Mouse (Mus musculus): ENCODE data around the gene Larp6. TPM values are rescaled to one million over a fixed set of nuclear protein-coding genes. Genes with fewer than 3 reads are reported as not detected.

The Larp6 gene
- 1.6 and 1.8 TPM in 2 replicates for polyA plus RNA-seq (2015; fragmentation: Nextera tagmentation; extraction: Ambion mirVana)

DNA sequence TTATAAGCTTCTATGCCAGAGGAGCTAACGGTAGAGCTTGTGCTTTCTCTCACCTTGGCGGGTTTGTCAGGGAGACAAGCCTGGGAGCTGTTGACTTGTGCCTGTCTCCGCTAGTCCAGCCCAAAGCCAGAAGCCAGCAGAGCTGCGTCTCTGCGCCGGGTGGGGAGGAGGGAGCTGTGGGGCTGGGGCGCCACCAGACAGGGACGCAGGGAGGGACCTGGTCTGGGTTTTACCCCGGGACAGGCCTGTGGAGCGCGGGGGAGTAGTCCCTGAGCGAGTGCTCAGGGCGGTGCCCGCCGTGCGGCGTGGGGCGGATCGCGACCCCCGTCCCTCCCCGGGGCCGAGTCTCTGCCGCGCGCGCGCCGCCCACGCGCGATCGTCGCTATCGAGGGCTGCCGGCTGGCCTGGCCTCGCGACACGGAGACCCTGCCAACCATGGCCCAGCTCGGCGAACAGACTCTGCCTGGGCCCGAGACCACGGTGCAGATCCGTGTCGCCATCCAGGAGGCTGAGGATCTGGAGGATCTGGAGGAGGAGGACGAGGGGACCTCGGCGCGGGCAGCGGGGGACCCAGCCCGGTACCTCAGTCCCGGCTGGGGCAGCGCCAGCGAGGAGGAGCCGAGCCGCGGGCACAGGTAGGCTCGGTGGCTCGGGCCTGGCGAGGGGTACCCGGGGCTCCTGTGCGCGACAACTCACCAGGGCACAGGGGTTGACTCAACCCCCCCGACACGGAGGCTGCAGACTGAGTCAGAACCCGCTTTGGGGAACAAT lies at the start of gene Larp6:
Gene Larp6 (plus strand): TSS at position 219 of the 771 bp plus-strand sequence.
- Histone ChIP-seq H3K9ac (peak within 1 kb of the TSS; percentile 74), H3K27me3 (replicated peaks) (0 out of 2 replicates have a peak, but pooled peaks cover 2% of the 10 kb centered on the region), H3K9me3 (no peaks in the 10 kb centered on the region), H3K27ac (no peak within 1 kb of the TSS), H3K36me3 (no peaks in the 10 kb centered on the region), H3K4me1 (replicated peaks) (0 out of 2 replicates have a peak, but pooled peaks cover 11% of the 10 kb centered on the region), H3K4me3 (replicated peaks) (peak within 1 kb of the TSS; percentile 57), H3K4me2 (replicated peaks) (peak within 1 kb of the TSS; percentile 96)
- ATAC-seq: peak; percentile 47; the same call in 1 of the 2 replicates
- WGBS: 3% methylated on average over 65 of the region's 66 CpGs

DNA sequence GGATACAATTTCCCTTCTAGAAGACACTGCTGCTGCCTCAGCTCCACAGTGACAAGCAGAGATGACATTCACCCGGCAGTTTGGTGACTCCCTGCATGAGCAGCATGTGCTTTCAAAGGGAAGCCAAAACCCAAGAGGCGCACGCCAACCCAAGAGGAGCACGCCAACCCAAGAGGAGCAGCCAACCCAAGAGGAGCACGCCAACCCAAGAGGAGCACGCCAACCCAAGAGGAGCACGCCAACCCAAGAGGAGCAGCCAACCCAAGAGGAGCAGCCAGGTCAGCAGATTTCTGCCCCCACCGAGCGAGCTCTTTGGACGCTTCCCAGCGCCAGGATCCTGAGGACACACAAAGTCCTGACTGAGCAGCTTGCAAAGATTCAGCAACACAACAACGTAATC lies 48.4 kb upstream of the Larp6 start:
- Histone ChIP-seq H3K27ac (no peak overlapping the region), H3K4me3 (replicated peaks) (no peak overlapping the region), H3K9ac (no peak overlapping the region), H3K9me3 (no peaks in the 10 kb centered on the region), H3K36me3 (no peaks in the 10 kb centered on the region), H3K27me3 (replicated peaks) (no peaks in the 10 kb centered on the region), H3K4me1 (replicated peaks) (no peaks in the 10 kb centered on the region), H3K4me2 (replicated peaks) (no peak overlapping the region)
- ATAC-seq: no peak
- WGBS: 94% methylated on average over 12 of the region's 12 CpGs

DNA sequence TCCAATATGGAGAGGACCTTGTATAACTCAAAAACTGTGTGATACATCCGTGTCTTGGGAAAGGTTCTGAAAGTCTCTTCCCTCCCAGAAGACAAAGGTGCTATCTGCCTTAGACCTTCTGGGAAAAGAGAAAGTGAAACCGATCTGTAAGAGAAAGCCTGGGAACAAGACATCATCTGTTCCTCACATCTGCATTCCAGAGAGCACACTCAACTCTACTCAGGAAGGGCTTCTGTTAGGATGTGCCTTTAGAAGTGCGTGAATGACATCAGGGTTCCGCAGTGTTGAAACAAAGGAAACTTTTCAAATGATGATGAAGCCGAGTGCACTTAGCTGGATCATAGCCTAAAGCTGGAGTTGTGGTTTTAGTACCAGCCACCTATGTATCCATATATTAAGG lies 47.9 kb upstream of the Larp6 start:
- H3K27me3 ChIP-seq (replicated peaks): no peaks in the 10 kb centered on the region
- no peak overlapping the region for H3K4me2 ChIP-seq (replicated peaks)
- H3K4me1 ChIP-seq (replicated peaks): no peaks in the 10 kb centered on the region
- H3K9me3 ChIP-seq: no peaks in the 10 kb centered on the region
- H3K4me3 ChIP-seq (replicated peaks): no peak overlapping the region
- H3K36me3 ChIP-seq: no peaks in the 10 kb centered on the region
- no peak overlapping the region for H3K9ac ChIP-seq
- 88% methylated on average over 5 of the region's 5 CpGs for WGBS
- H3K27ac ChIP-seq: no peak overlapping the region
- no peak for ATAC-seq

DNA sequence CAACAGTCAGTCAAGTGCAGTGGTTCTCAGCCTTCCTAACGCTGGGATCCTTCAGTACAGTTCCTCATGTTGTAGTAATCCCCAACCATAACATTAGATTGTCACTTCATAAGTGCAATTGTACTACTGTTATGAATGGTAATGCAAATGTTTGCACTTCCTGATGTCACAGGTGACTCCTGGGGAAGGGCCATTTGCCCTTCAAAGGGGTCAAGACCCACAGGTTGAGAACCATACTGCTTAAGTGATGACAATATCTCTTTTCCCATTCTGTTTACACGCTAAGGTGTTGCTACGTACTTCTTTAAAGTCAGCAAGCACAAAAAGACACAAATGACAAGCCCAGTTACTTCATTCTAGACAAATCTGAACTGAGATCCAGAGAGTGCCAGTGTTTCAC lies 47.3 kb upstream of the Larp6 start:
- H3K27ac ChIP-seq: no peak overlapping the region
- 97% methylated on average over 3 of the region's 3 CpGs for WGBS
- H3K36me3 ChIP-seq: no peaks in the 10 kb centered on the region
- H3K9me3 ChIP-seq: no peaks in the 10 kb centered on the region
- no peaks in the 10 kb centered on the region for H3K27me3 ChIP-seq (replicated peaks)
- ATAC-seq: no peak
- no peaks in the 10 kb centered on the region for H3K4me1 ChIP-seq (replicated peaks)
- no peak overlapping the region for H3K4me2 ChIP-seq (replicated peaks)
- no peak overlapping the region for H3K4me3 ChIP-seq (replicated peaks)
- no peak overlapping the region for H3K9ac ChIP-seq

DNA sequence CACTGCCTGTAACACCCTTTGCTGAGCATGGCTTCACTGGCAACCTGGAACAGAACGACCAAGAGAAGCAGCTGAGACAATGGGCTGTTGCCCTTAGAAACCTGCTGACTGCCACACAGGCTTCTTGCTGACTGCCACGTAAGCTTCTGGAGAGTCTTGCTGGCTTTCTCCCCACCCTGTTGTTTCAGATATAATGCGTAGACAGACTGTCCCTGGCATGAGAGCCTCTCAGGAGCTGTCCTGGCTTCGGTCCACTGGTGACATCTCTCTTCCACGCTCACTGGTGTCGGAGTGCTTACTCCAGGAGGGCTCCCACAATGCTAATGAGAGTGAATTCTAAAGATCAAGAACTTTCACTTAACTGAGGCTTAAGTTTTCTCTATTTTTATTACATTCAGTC lies 43.9 kb upstream of the Larp6 start:
- WGBS: 91% methylated on average over 6 of the region's 6 CpGs
- H3K27ac ChIP-seq: no peak overlapping the region

DNA sequence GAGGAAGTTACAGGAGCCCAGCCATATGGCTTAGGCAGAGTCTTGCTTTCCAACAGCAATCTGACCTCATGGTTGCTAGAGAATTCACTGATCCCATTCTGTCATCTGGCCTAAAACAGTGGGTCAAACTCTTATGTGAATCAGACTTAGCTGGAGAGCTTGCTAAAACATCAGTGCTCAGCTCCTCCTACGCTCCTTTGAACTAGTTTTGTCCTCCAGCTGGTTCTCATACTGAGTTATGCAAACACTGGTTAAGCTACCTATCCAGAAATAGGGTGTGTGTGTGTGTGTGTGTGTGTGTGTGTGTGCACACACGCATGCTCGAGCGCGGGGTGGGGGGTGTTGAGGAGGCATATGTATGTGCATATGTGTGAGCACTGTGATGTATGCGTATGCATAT lies 40.2 kb upstream of the Larp6 start:
- Histone ChIP-seq H3K27me3 (replicated peaks) (no peaks in the 10 kb centered on the region), H3K27ac (no peak overlapping the region), H3K4me3 (replicated peaks) (no peak overlapping the region), H3K9ac (no peak overlapping the region), H3K4me1 (replicated peaks) (no peaks in the 10 kb centered on the region), H3K4me2 (replicated peaks) (no peak overlapping the region), H3K9me3 (no peaks in the 10 kb centered on the region), H3K36me3 (no peaks in the 10 kb centered on the region)
- WGBS: 94% methylated on average over 6 of the region's 6 CpGs
- ATAC-seq: no peak

More for the DNA sequence above, 43.9 kb upstream of the Larp6 start:
- Histone ChIP-seq H3K27me3 (replicated peaks) (no peaks in the 10 kb centered on the region), H3K9me3 (no peaks in the 10 kb centered on the region), H3K9ac (no peak overlapping the region), H3K36me3 (no peaks in the 10 kb centered on the region), H3K4me2 (replicated peaks) (no peak overlapping the region), H3K4me3 (replicated peaks) (no peak overlapping the region), H3K4me1 (replicated peaks) (no peaks in the 10 kb centered on the region)
- no peak for ATAC-seq

DNA sequence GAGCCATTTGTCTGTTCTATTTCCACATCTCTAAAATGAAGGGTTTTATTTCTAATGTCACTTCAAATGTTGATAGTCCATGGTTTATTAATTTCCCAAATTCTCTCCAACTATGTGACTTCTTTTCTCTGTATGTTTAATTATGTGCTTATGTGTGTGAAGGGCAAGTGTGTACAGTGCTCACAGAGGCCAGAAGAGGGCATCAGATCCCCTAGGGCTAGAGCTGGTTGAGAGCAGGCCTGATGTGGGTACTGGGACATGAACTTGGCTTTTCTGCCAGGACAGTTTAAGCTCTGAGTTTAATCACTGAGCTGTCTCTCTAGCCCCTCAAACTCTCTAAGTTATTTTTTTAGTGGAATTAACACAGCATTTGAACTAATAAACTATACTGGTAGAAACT lies 38.0 kb upstream of the Larp6 start:
- H3K9ac ChIP-seq: no peak overlapping the region
- H3K27me3 ChIP-seq (replicated peaks): no peaks in the 10 kb centered on the region
- ATAC-seq: no peak
- no peak overlapping the region for H3K4me3 ChIP-seq (replicated peaks)
- no peak overlapping the region for H3K27ac ChIP-seq
- no peak overlapping the region for H3K4me2 ChIP-seq (replicated peaks)
- H3K4me1 ChIP-seq (replicated peaks): no peaks in the 10 kb centered on the region
- no peaks in the 10 kb centered on the region for H3K36me3 ChIP-seq
- no peaks in the 10 kb centered on the region for H3K9me3 ChIP-seq

DNA sequence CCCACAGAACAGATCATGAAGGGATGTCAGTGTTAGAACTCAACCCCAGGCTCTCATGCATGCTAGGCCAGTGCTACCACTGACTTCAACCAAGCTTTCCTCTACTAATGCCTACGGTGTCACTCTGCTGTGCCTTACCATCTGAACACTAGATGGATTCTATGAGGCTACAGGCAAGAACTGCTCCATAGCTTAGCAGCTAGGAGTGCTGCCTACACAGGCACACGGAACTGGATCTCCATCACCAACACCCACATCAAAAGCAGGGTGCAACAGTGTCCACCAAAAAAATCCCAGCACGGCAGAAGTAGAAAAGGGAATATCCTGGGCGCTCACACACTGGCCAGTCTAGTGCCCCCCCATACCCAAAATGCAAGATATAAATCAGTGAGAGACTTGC lies 36.4 kb upstream of the Larp6 start:
- Histone ChIP-seq H3K4me1 (replicated peaks) (no peaks in the 10 kb centered on the region), H3K9ac (no peak overlapping the region), H3K36me3 (peaks cover 5% of the 10 kb centered on the region; the same call in 1 of the 2 replicates), H3K4me3 (replicated peaks) (no peak overlapping the region), H3K9me3 (no peaks in the 10 kb centered on the region), H3K27me3 (replicated peaks) (no peaks in the 10 kb centered on the region), H3K27ac (no peak overlapping the region), H3K4me2 (replicated peaks) (no peak overlapping the region)
- 94% methylated on average over 4 of the region's 4 CpGs for WGBS
- no peak for ATAC-seq

DNA sequence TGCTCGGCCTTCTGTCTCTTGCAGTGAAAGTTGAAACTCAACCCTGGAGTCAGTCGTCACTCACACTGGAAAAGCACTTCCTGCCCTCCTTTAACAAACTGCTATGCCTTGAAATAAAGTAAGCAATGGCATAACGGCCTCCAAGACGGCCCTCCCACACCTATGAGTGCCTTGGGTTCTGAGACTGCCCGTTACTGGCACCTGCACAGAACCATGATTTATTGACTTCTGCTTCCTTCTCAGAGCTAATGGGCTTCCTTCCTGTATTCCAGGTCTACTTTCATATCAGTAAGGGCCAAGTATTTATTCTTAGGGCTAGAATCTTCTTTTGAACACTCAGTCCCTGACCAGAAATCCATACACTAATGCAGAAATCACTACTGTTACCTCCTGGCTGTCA lies 33.9 kb upstream of the Larp6 start:
- H3K36me3 ChIP-seq: peaks cover 5% of the 10 kb centered on the region; the same call in 1 of the 2 replicates
- 61% methylated on average over 5 of the region's 5 CpGs for WGBS
- no peak for ATAC-seq
- H3K4me2 ChIP-seq (replicated peaks): no peak overlapping the region
- no peaks in the 10 kb centered on the region for H3K9me3 ChIP-seq
- H3K4me1 ChIP-seq (replicated peaks): no peaks in the 10 kb centered on the region
- H3K9ac ChIP-seq: no peak overlapping the region
- H3K27ac ChIP-seq: no peak overlapping the region
- no peak overlapping the region for H3K4me3 ChIP-seq (replicated peaks)
- no peaks in the 10 kb centered on the region for H3K27me3 ChIP-seq (replicated peaks)

DNA sequence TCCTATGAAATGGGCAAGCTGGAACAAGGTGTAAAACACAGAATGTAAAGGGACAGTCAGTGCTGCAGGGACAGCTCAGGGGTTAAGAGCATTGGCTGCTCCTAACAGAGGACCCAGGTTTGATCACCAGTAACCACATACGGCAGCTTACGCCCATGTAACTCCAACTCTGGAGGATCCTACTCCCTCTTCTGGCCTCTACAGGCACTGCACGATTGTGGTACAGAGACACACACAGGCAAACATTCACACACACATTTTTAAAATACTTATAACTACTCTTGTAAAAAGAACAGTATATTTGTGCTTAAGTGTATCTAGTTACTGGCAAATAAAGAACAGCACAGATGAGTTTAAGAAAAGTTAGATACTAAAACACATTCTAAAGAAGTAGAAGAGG lies 31.8 kb upstream of the Larp6 start:
- Histone ChIP-seq H3K27me3 (replicated peaks) (no peaks in the 10 kb centered on the region), H3K9ac (no peak overlapping the region), H3K9me3 (no peaks in the 10 kb centered on the region), H3K4me2 (replicated peaks) (no peak overlapping the region), H3K36me3 (peaks cover 5% of the 10 kb centered on the region; the same call in 1 of the 2 replicates), H3K27ac (no peak overlapping the region), H3K4me1 (replicated peaks) (no peaks in the 10 kb centered on the region), H3K4me3 (replicated peaks) (no peak overlapping the region)
- no peak for ATAC-seq
- whole genome bisulfite sequencing: 92% methylated on average over 3 of the region's 3 CpGs

DNA sequence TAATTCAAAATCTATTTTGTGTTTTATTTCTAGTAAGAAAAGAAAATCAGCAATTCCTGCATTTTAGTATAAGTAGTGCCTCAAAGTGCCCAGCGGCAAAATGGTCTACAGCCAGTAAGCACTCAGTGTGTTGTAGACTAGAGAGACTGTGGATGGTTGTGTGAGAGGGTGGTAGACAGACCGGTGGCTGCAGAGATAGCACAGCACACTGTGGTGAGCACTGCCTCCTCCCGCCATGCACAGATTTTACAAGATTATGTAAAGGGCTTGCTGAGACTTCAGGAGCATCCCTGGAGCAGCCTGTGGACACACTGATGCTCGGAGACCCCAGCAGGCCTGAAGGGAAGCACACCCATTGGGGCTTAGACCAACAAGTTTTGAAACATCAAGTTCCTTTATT lies 30.0 kb upstream of the Larp6 start:
- Histone ChIP-seq H3K4me3 (replicated peaks) (no peak overlapping the region), H3K4me1 (replicated peaks) (no peaks in the 10 kb centered on the region; the same call in 1 of the 2 replicates), H3K27ac (no peak overlapping the region), H3K27me3 (replicated peaks) (no peaks in the 10 kb centered on the region), H3K9me3 (no peaks in the 10 kb centered on the region), H3K9ac (no peak overlapping the region), H3K36me3 (peaks cover 5% of the 10 kb centered on the region; the same call in 1 of the 2 replicates), H3K4me2 (replicated peaks) (no peak overlapping the region)
- 91% methylated on average over 4 of the region's 4 CpGs for WGBS
- no peak for ATAC-seq

DNA sequence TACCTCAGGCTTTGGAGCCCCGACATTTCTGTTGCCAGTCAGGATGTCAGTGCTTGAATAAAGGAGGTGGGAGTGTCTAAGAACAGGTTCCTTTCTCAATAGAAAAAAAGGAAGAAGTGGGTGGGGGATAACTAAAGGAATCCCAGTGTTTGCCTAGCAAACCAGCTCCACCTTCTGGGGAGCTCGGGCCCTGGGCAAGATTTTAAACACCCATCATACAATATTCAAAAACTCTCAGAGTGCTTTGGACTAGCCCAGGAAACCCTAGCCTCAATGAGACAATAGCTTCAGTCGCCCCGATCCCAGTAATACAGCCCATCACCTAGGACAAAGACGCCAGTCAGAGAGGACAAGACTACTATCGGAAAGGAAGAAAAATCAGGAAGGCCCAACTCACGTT lies 25.4 kb upstream of the Larp6 start:
- Histone ChIP-seq H3K4me3 (replicated peaks) (peak overlapping the region; percentile 57), H3K9ac (peak overlapping the region; percentile 47), H3K27me3 (replicated peaks) (no peaks in the 10 kb centered on the region), H3K9me3 (no peaks in the 10 kb centered on the region), H3K36me3 (no peaks in the 10 kb centered on the region), H3K4me2 (replicated peaks) (peak overlapping the region; percentile 71), H3K27ac (peak overlapping the region; percentile 87), H3K4me1 (replicated peaks) (no peaks in the 10 kb centered on the region; the same call in 1 of the 2 replicates)
- WGBS: 2% methylated on average over 7 of the region's 7 CpGs
- peak; percentile 54 for ATAC-seq

DNA sequence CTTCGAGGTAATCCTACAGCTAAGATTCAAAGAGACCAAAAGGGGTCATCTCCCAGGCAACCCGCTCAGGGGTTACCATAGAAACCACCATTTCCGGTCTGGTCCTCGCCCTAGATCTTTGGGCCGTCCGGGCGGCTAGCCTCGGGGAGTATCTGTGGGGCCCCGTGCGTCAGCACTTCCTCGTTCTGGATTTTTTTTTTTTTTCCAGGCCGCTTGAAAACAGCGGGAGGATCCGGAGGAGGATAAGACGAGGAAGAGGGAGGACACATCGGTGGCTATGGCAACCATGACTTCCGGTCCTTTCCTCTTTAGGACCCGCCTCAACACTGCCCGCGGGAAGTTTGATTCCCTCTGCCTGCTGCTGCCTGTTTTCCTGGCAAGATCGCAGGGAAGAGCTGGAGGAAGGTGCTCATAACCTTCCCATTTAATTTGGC lies 24.9 kb upstream of the Larp6 start, which contains the start of gene Lrrc49:
Gene Lrrc49 (minus strand): TSS at position 268 of the 434 bp plus-strand sequence.
- under 1% methylated on average over 21 of the region's 21 CpGs for WGBS
- Histone ChIP-seq H3K27me3 (replicated peaks) (no peaks in the 10 kb centered on the region), H3K36me3 (no peaks in the 10 kb centered on the region), H3K4me3 (replicated peaks) (peak within 1 kb of the TSS; percentile 57), H3K9ac (peak within 1 kb of the TSS; percentile 47), H3K27ac (peak within 1 kb of the TSS; percentile 87), H3K9me3 (no peaks in the 10 kb centered on the region), H3K4me2 (replicated peaks) (peak within 1 kb of the TSS; percentile 71), H3K4me1 (replicated peaks) (no peaks in the 10 kb centered on the region; the same call in 1 of the 2 replicates)
- peak; percentile 97 for ATAC-seq
